Mouse (Mus musculus): ENCODE data around the gene Stambp. TPM values are rescaled to one million over a fixed set of nuclear protein-coding genes. Genes with fewer than 3 reads are reported as not detected.

Gene Stambp
- total RNA-seq, 2 experiments from 2014 or later = 10.2 to 13.8 TPM

- DNase-seq = no peak
Observed at GRCm38 (mm10) chr6:83501524-83502310, 70.8 kb downstream of the Stambp start.

DNA sequence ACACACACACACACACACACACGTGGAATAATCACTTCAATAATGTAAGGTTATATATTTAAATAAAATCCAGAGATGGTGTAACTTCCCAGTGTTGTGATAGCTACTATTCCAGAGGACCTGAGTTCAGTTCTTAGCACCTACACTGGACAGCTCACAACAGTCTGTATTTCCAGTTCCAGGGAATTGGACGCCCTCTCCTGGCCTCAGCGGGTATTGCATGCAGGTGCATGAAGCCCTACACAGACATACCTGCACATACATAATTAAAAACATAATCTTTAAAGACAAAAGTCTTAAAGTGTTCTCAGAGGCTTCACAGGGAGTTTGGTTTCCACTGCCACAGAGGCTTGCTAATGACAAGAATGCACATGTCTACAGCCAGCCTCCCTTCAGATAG, 72.1 kb downstream of the Stambp start:
- DNase-seq = no peak

DNA sequence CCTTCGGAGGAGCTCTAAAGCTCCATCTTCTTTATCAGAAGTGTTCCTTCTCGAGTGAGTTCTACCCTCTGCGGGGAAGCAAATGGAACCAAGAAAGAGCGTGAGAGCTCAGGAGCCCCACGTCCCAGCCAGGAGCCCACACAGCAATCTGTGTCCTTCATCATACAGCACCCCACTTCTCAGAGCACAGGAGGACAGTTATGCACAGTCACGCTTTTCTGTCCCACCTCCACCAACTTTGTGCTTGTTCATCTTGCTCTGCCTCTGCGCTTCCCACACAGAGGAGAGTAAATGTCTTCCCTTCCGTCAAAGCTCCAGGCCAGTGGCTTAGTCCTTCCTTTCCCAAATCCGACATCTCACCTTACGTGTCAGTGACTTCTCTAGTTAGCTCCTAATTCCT, 73.5 kb downstream of the Stambp start:
- DNase-seq = no peak

DNA sequence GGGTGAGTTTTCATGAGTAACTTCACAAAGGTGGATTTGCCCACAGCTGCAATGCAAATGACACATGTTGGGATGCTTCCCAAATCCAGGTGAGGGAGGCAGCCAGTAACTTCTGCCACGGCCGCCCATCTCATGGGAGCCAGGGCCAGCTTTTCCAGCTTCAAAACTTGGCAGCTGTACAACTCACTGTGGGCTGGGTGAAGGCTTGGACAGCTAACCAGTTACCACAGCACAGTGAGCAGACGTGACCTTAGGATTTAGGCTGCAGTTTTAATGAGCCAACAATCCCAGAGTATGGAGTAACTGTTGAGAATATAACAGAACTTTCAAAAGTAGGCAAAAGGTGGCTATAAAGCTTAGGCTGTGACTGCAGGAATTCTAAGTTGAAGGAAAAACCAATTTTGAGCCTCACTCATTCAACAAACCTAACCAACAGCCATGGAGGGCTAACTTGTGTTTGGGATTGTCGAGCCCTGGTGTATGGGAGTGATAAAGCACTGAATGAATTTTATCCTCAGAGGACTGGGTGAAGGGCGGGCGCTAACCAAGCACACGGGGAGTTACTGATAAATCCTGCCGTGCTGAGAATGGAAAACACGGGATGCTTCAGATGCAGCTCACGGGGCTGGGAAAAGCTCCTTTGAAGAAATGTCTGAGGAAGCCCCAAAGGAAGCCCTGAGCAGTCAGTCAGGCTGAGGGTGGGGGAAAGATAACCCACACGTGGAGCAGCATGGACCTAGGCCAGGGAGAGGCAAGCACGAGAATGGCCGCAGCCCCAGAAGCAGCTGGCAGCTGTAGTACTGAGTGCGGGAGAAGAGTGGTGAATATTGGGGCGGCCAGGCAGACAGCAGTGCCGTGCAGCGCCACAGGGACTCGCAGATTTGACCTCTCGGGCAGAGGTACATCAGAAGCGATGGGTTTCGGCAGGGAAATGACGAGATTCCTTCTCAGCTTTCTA, 75.5 kb downstream of the Stambp start:
- DNase-seq = peak; percentile 59 to 61

GRCm38 (mm10) chr6:83496009-83496752, 76.3 kb downstream of the Stambp start:
- DNase-seq = peak; percentile 70 to 79

Other genes with a start within 250 kb of the Stambp start
- gene Mthfd2, start 246.8 kb downstream of the Stambp start, total RNA-seq (2021) = 1 to 10 TPM; 2.3 to 3.8 TPM
- 10 to 100 TPM; 23.8 to 26.6 TPM for gene Mob1a, start 246.7 kb downstream of the Stambp start, total RNA-seq (2021)
- gene Bola3, start 223.6 kb downstream of the Stambp start, total RNA-seq (2021) = 100 to 1,000 TPM; 388 to 397 TPM
- gene Tet3, start 113.6 kb downstream of the Stambp start, total RNA-seq (2021) = 10 to 100 TPM; 11.5 to 12.7 TPM
- gene Dguok, start 65.8 kb downstream of the Stambp start, total RNA-seq (2021) = 10 to 100 TPM; 34.7 to 35.0 TPM
- 1 to 10 TPM in 1 of 2 experiments, under 1 TPM in 1; 0.84 to 1.9 TPM for gene Actg2, start 36.5 kb downstream of the Stambp start, total RNA-seq (2021)
- under 1 TPM in 1 of 2 experiments, not detected in 1; 0.18 TPM for gene Clec4f, start 83.5 kb upstream of the Stambp start, total RNA-seq (2021)
- 1 to 10 TPM in 1 of 2 experiments, under 1 TPM in 1; 0.98 to 1.0 TPM for gene Cd207, start 105.1 kb upstream of the Stambp start, total RNA-seq (2021)
- gene Vax2, start 138.5 kb upstream of the Stambp start, total RNA-seq (2021) = not detected
- gene Atp6v1b1, start 170.3 kb upstream of the Stambp start, total RNA-seq (2021) = under 1 TPM in 1 of 2 experiments, not detected in 1; 0.77 TPM
- gene Ankrd53, start 189.9 kb upstream of the Stambp start, total RNA-seq (2021) = not detected
- gene Tex261, start 203.1 kb upstream of the Stambp start, total RNA-seq (2021) = 100 to 1,000 TPM in 1 of 2 experiments, 10 to 100 TPM in 1; 82.1 to 106 TPM
- gene Nagk, start 222.3 kb upstream of the Stambp start, total RNA-seq (2021) = 10 to 100 TPM; 21.4 to 22.7 TPM